Mouse (Mus musculus): ENCODE results near the gene Natd1. TPM values are rescaled to one million over a fixed set of nuclear protein-coding genes. Genes with fewer than 3 reads are reported as not detected.

Natd1 gene
- polyA plus RNA-seq, 1 experiment from 2014 or later = 35.3 TPM

DNA sequence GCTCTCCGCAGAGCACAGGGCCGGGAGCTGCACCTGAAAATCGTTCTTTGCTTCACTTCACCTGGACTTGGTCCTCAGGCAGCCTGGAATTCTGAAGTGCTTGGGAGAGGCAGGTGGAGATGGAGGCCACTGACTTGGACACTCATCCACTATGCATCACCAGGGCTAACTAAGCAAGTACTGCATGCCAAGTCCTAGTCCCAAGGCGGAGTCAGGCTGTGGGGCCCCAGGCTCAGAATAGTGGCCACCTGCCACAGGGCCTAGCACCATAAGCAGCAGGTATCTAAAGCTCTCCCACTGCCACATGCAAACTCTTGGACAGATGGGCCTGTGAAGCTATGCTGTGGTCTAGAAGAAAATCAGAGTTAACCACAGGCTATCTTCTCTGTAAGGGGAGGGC lies 8.1 kb downstream of the Natd1 start:
- peaks cover 2% of the 10 kb centered on the region; the same call in 1 of the 2 replicates for H3K4me1 ChIP-seq (ENCODE audit: control insufficient read depth, insufficient read depth, low read length)
- no peaks in the 10 kb centered on the region for H3K27me3 ChIP-seq (replicated peaks; ENCODE audit: control insufficient read depth, insufficient read depth, low read length)
- no peak for DNase-seq (ENCODE audit: low spot score)
- H3K36me3 ChIP-seq (ENCODE audit: control insufficient read depth, insufficient read depth, low read length) = peaks cover 42% of the 10 kb centered on the region
- H3K4me2 ChIP-seq (ENCODE audit: low read length) = no peak overlapping the region
- no peak overlapping the region for H3K27ac ChIP-seq (ENCODE audit: low read depth, low read length)
- ATAC-seq = no peak
- H3K9me3 ChIP-seq (replicated peaks; ENCODE audit: control insufficient read depth, low read length) = no peaks in the 10 kb centered on the region
- H3K9ac ChIP-seq (ENCODE audit: low read length) = no peak overlapping the region
- no peak overlapping the region for H3K4me3 ChIP-seq (ENCODE audit: low read depth, low read length)
- 92% methylated on average over 4 of the region's 4 CpGs for WGBS

DNA sequence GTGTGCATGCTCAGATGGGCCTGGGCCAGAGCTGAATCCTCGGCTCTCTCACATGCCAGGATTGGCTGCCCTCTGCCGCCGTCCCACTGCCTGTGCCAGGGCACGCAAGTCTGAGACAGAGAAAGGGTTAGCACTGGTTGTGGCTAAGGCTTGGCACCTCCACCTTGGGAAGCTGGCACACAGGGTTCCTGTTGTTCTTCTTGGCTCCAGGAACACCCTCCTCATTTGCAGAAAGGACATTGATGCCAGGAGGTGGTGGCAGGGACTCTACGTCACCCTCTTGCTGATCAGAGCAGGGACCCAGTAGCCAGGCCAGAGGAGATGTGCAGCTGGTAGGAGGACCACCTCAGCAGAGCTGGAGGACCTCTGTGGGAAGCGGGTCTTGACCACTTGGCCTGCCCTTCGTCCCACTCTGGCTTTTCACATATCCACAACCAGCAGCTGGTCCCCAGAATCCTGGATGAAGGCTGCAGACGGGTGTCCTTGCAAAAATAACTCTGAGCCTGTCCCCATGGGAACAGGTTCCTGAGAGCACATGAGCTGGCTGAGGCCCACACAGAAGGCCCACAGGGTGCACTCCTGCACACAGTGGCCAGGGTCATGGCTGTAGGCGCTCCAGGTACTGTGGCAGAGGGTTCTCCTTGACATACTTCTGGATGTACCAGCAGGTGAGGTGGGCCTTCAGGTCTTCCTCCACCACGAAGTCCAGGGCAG lies 9.0 kb downstream of the Natd1 start:
- no peak for DNase-seq (ENCODE audit: low spot score)
- Histone ChIP-seq H3K4me1 (ENCODE audit: control insufficient read depth, insufficient read depth, low read length) (no peaks in the 10 kb centered on the region), H3K27ac (ENCODE audit: low read depth, low read length) (no peak overlapping the region), H3K36me3 (ENCODE audit: control insufficient read depth, insufficient read depth, low read length) (peaks cover 42% of the 10 kb centered on the region), H3K9me3 (replicated peaks; ENCODE audit: control insufficient read depth, low read length) (no peaks in the 10 kb centered on the region), H3K9ac (ENCODE audit: low read length) (no peak overlapping the region), H3K27me3 (replicated peaks; ENCODE audit: control insufficient read depth, insufficient read depth, low read length) (no peaks in the 10 kb centered on the region), H3K4me2 (ENCODE audit: low read length) (no peak overlapping the region), H3K4me3 (ENCODE audit: low read depth, low read length) (no peak overlapping the region)
- no peak for ATAC-seq
- 90% methylated on average over 10 of the region's 10 CpGs for WGBS

DNA sequence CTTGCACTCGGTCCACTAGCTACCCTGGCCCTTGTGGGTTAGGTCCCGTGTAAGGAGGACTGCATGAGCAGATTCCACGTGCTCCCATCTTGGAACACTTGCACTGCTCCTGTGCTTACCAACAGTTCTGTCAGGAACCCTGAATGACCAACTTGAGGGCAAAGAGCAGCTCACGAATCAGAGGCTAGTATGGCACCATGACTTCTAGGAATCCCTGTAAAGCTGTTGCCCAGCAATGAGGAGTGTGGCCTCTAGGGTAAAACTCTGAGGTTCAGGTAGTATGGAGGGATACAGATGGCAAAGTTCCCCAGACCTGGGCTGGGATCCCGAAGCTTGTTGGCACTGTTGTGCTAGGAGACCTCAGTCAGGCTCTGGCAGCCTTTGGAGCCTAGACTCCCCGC lies 10.9 kb downstream of the Natd1 start:
- ATAC-seq (no peak), DNase-seq (ENCODE audit: low spot score) (no peak)
- H3K36me3 ChIP-seq (ENCODE audit: control insufficient read depth, insufficient read depth, low read length) = peaks cover 42% of the 10 kb centered on the region
- H3K4me2 ChIP-seq (ENCODE audit: low read length) = no peak overlapping the region
- no peaks in the 10 kb centered on the region for H3K27me3 ChIP-seq (replicated peaks; ENCODE audit: control insufficient read depth, insufficient read depth, low read length)
- no peak overlapping the region for H3K27ac ChIP-seq (ENCODE audit: low read depth, low read length)
- no peak overlapping the region for H3K4me3 ChIP-seq (ENCODE audit: low read depth, low read length)
- WGBS = 87% methylated on average over 6 of the region's 6 CpGs
- H3K4me1 ChIP-seq (ENCODE audit: control insufficient read depth, insufficient read depth, low read length) = no peaks in the 10 kb centered on the region
- H3K9me3 ChIP-seq (replicated peaks; ENCODE audit: control insufficient read depth, low read length) = no peaks in the 10 kb centered on the region
- no peak overlapping the region for H3K9ac ChIP-seq (ENCODE audit: low read length)

DNA sequence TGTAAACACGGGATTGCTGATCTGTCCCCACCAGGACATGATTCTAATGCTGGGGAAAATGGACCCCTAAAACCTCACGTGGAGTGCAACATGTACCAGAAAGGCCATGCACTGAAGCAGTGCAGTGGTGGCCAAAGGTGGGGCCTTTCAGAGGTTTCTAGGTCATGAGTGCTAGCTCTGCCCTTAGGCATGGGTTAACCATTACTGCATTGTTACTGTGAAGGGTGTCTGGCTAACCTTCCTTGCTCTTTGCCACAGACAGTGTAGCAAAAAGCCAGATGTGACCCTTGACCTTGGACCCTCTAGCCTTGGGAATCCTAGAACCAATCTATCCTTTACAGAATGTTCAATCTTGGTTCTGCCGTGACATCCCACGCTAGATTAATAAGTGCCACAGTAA lies 12.1 kb downstream of the Natd1 start:
- Histone ChIP-seq H3K4me3 (ENCODE audit: low read depth, low read length) (no peak overlapping the region), H3K36me3 (ENCODE audit: control insufficient read depth, insufficient read depth, low read length) (peaks cover 42% of the 10 kb centered on the region), H3K9ac (ENCODE audit: low read length) (no peak overlapping the region), H3K27ac (ENCODE audit: low read depth, low read length) (no peak overlapping the region), H3K27me3 (replicated peaks; ENCODE audit: control insufficient read depth, insufficient read depth, low read length) (no peaks in the 10 kb centered on the region), H3K4me2 (ENCODE audit: low read length) (no peak overlapping the region), H3K4me1 (ENCODE audit: control insufficient read depth, insufficient read depth, low read length) (no peaks in the 10 kb centered on the region), H3K9me3 (replicated peaks; ENCODE audit: control insufficient read depth, low read length) (no peaks in the 10 kb centered on the region)
- ATAC-seq (no peak), DNase-seq (ENCODE audit: low spot score) (no peak)
- 82% methylated on average over 4 of the region's 4 CpGs for whole genome bisulfite sequencing

GRCm38 (mm10) chr11:60902001-60902400 lies 12.5 kb downstream of the Natd1 start:
- 88% methylated on average over 7 of the region's 7 CpGs for WGBS

DNA sequence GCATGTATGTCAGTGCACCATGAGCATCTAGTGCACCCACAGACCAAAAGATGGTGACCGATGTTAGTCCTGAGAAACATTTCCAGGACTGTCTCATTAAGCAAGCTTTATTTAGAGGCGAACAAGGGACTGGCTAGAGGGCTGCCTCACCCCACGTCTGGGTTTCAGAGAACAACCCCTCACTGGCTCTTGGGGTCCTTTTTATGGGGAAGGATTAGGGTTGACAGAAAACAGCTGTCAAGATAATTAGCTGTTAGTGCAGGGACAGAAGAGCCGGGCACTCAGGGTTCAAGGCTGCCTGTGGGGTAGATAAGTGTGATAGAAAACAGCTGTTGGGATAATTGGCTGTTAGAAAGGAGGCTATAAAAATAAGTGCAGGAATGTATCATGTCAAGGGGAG lies 18.6 kb downstream of the Natd1 start:
- DNase-seq (ENCODE audit: low spot score) (no peak), ATAC-seq (no peak)
- Histone ChIP-seq H3K27ac (ENCODE audit: low read depth, low read length) (no peak overlapping the region), H3K9ac (ENCODE audit: low read length) (no peak overlapping the region), H3K9me3 (replicated peaks; ENCODE audit: control insufficient read depth, low read length) (no peaks in the 10 kb centered on the region), H3K4me3 (ENCODE audit: low read depth, low read length) (no peak overlapping the region), H3K36me3 (ENCODE audit: control insufficient read depth, insufficient read depth, low read length) (no peaks in the 10 kb centered on the region), H3K4me2 (ENCODE audit: low read length) (no peak overlapping the region), H3K27me3 (replicated peaks; ENCODE audit: control insufficient read depth, insufficient read depth, low read length) (no peaks in the 10 kb centered on the region), H3K4me1 (ENCODE audit: control insufficient read depth, insufficient read depth, low read length) (no peaks in the 10 kb centered on the region)
- WGBS = 10% methylated on average over 4 of the region's 4 CpGs

More at GRCm38 (mm10) chr11:60902001-60902400, 12.5 kb downstream of the Natd1 start:
- ATAC-seq = no peak
- Histone ChIP-seq H3K9ac (ENCODE audit: low read length) (no peak overlapping the region), H3K4me2 (ENCODE audit: low read length) (no peak overlapping the region), H3K9me3 (replicated peaks; ENCODE audit: control insufficient read depth, low read length) (no peaks in the 10 kb centered on the region), H3K27me3 (replicated peaks; ENCODE audit: control insufficient read depth, insufficient read depth, low read length) (no peaks in the 10 kb centered on the region), H3K27ac (ENCODE audit: low read depth, low read length) (no peak overlapping the region), H3K4me3 (ENCODE audit: low read depth, low read length) (no peak overlapping the region), H3K36me3 (ENCODE audit: control insufficient read depth, insufficient read depth, low read length) (peaks cover 42% of the 10 kb centered on the region), H3K4me1 (ENCODE audit: control insufficient read depth, insufficient read depth, low read length) (no peaks in the 10 kb centered on the region)
- DNase-seq (ENCODE audit: low spot score) = no peak

- no peaks in the 10 kb centered on the region for H3K27me3 ChIP-seq (replicated peaks; ENCODE audit: control insufficient read depth, insufficient read depth, low read length)
- H3K4me2 ChIP-seq (ENCODE audit: low read length) = no peak overlapping the region
- no peaks in the 10 kb centered on the region for H3K4me1 ChIP-seq (ENCODE audit: control insufficient read depth, insufficient read depth, low read length)
- no peak overlapping the region for H3K27ac ChIP-seq (ENCODE audit: low read depth, low read length)
- H3K9me3 ChIP-seq (replicated peaks; ENCODE audit: control insufficient read depth, low read length) = no peaks in the 10 kb centered on the region
- H3K36me3 ChIP-seq (ENCODE audit: control insufficient read depth, insufficient read depth, low read length) = no peaks in the 10 kb centered on the region
- ATAC-seq = no peak
- no peak overlapping the region for H3K4me3 ChIP-seq (ENCODE audit: low read depth, low read length)
- H3K9ac ChIP-seq (ENCODE audit: low read length) = no peak overlapping the region
- DNase-seq (ENCODE audit: low spot score) = no peak
- 67% methylated on average over 3 of the region's 3 CpGs for WGBS
Measured at GRCm38 (mm10) chr11:60890744-60891143, 23.8 kb downstream of the Natd1 start.

DNA sequence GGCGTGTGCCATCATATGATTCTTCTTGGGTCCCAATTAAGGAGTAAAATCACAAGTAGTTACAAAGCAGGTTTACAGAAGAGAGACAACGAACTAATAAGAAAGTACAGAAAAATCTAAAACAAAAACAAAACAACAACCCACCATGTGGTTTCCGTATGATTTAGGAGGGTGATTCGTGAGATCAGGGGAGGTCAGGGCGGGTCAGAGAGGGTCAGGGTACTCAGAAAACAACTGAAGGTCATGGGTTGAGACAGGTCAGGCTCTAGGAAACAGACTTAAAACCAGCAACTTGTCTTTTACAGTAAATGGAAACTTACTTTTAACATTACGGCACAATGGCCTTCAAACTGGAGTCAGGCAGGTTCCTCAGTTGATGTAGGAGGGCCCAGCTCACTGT lies 24.3 kb downstream of the Natd1 start:
- ATAC-seq = no peak

DNA sequence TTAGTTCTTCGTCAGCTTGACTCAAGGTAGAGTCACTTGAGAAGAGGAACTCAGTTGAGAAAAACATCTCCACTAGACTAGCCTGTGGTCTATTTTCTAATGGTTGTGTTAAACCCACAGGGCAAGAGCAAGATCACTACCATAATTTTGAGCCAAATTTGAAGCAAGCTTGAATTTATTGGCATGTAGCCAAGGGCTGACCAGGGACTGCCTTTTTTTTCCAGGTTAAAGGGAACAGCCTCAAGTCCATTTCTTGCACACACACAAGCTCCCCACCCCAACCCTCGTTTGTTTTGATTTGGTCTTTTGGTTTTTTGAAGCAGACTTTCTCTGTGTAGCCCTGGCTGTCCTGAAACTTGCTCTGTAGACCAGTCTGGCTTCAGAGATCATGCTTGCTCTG lies 24.7 kb downstream of the Natd1 start:
- H3K9me3 ChIP-seq (replicated peaks; ENCODE audit: control insufficient read depth, low read length) = no peaks in the 10 kb centered on the region
- H3K4me3 ChIP-seq (ENCODE audit: low read depth, low read length) = no peak overlapping the region
- H3K27me3 ChIP-seq (replicated peaks; ENCODE audit: control insufficient read depth, insufficient read depth, low read length) = no peaks in the 10 kb centered on the region
- H3K4me2 ChIP-seq (ENCODE audit: low read length) = no peak overlapping the region
- DNase-seq (ENCODE audit: low spot score) (no peak), ATAC-seq (no peak)
- 58% methylated on average over 2 of the region's 2 CpGs for WGBS
- no peaks in the 10 kb centered on the region for H3K4me1 ChIP-seq (ENCODE audit: control insufficient read depth, insufficient read depth, low read length)
- no peak overlapping the region for H3K27ac ChIP-seq (ENCODE audit: low read depth, low read length)
- no peak overlapping the region for H3K9ac ChIP-seq (ENCODE audit: low read length)
- no peaks in the 10 kb centered on the region for H3K36me3 ChIP-seq (ENCODE audit: control insufficient read depth, insufficient read depth, low read length)

More for the DNA sequence above, 24.3 kb downstream of the Natd1 start:
- no peak overlapping the region for H3K27ac ChIP-seq (ENCODE audit: low read depth, low read length)
- no peak for DNase-seq (ENCODE audit: low spot score)
- H3K9me3 ChIP-seq (replicated peaks; ENCODE audit: control insufficient read depth, low read length) = no peaks in the 10 kb centered on the region
- no peak overlapping the region for H3K9ac ChIP-seq (ENCODE audit: low read length)
- WGBS = 78% methylated on average over 6 of the region's 6 CpGs
- H3K4me1 ChIP-seq (ENCODE audit: control insufficient read depth, insufficient read depth, low read length) = no peaks in the 10 kb centered on the region
- H3K36me3 ChIP-seq (ENCODE audit: control insufficient read depth, insufficient read depth, low read length) = no peaks in the 10 kb centered on the region
- H3K27me3 ChIP-seq (replicated peaks; ENCODE audit: control insufficient read depth, insufficient read depth, low read length) = no peaks in the 10 kb centered on the region
- H3K4me3 ChIP-seq (ENCODE audit: low read depth, low read length) = no peak overlapping the region
- no peak overlapping the region for H3K4me2 ChIP-seq (ENCODE audit: low read length)
